Mouse (Mus musculus) yolk sac, embryonic 10.5 days (tissue): ENCODE data around the gene Cyp2e1.

Source experiments
- DNase-seq: peaks from one replicate; pipeline ENCODE4 v3.0.0-alpha.2; 2017; ENCODE audit warnings: low spot score

Cyp2e1 gene

DNA sequence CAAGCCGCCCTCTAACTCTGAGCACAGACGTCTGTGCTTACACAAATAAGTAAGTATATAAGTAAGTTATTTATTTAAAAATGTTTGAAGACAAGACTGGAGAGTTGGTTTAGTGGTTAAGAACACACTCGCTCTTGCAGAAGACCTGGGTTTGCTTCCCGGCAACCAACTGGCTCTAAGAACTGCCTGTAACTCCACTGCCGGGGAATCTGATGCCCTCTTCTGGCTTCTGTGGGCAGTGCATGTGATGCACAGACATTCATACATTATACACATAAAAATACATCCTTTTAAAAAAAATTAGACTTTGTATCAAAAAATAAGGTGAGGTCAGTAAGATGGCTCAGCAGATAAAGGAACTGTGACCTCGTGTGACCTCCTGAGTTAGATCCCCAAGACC is 47.0 kb downstream of the Cyp2e1 start:
- no peak for DNase-seq

DNA sequence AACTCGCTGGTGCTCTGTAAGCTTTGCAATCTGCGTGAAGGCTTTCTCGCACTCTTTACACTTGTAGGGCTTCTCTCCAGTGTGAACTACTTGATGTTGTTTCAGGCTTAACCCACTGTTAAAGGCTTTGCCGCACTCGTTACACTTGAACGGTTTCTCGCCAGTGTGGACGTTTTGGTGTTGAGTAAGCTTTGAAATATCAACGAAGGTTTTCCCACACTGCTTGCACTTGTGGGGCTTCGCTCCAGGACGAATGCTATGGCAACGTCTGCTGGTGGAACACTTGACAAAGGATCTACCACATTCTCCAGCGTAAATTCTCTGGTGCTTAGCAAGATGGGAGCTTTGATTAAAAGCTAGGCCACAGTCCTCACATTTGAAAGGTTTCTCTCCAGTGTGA is 48.2 kb downstream of the Cyp2e1 start:
- DNase-seq: no peak

DNA sequence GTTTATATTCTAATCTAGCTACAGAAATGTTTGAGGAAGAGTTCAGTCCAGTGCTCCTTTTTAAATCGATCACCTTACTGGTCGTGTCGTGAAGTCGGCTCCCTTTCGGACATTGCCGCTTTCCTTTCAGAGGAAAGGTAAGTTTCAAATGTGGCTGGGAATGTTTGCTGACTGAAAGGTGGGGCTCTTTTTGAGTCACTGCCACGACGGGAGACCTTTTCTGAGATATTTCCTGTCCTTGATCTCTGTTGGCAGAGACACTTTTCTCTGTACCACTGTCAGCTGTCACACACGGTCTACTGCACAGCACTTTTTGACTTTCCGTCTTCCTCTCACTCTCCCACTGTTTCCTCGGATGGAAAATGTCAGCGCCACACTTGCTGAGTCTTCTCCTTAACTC is 49.3 kb downstream of the Cyp2e1 start:
- DNase-seq: no peak

DNA sequence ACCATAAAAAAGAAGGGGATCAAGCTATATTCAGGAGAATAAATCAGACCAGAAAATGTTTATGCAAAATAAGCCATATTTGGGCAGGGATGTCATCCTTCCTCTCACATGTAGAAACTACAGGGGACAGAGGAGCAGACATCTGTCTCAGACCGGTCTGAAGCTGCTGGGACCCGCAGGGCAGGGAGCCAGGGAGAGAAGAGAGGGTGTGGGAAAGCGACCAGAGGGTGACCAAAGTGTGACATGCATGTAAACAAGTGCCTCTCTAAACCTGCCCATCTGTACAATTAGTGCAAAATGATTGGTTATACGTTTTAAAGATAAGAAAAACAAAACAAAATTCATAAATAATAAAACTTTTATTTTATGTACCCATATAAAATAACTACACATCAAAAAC is 56.6 kb downstream of the Cyp2e1 start:
- no peak for DNase-seq

DNA sequence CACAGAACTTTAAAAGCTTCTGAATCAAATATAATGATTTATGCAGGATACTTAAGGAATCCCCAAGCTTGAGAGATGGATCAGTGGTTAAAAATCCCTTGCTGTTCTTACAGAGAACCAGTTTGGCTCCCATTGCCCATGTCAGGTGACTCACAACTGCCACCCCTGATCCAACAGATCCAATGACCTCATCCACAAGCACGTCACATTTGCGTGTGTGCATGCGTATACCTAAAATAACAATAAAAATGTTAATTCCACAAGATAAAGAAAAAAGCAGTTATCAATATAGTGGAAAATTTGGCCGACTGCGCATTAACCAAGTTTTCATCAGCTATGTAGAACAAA is 57.7 kb downstream of the Cyp2e1 start:
- DNase-seq: no peak

DNA sequence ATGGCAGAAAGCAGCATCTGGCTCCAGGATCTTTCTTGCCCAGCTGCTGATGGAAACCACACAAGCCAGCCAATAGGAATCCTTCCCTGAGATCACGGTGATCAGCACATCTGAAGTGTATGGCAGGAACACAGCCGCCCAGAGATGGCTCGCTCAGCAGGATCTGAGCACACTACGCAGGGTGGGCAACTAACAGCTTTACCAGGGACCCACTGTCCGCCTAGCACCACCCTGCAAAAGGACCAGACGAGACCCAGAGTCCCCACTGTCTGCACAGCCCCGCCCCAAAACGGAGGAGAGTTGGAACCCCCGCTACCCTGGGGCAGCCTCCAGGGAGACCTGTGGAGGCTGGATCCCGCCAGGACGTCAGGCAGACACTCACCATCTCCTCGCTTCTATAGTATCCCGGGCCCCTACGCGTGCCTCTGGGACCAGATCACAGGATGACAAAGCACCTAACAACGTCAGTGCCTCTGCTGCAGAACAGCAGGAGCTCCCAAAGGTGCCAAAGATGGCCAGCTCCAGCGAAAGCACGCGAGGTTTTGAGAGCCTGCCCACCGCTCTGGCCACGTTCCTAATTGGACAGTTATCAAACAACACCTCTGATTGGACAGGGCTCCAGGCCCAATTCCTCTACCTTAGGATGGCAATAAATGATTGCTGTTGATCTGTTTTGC is 58.3 kb downstream of the Cyp2e1 start, which contains the start of gene Zfp941:
TSS of gene Zfp941 (minus strand) at position 526 of the 677 bp plus-strand sequence.
- DNase-seq: peak; percentile 15

DNA sequence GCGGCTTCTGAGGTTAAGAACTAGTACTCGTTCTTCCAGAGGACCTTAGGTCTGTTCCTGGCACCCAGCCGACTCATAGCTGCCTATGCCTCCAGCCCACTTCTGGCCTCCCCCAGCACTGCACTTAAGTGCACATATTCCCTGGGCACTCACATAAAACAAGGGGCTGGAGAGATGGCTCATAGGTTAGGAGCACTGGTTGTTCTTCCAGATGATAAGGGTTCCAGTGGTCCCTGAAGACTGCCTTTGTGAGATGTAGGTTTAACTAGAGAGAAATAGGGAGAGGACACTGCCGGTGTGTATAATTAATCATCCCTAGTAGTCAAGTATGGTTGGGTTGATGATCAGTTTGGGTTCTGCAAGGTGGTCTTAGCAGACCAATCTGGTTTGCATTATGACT is 59.2 kb downstream of the Cyp2e1 start:
- no peak for DNase-seq
